Mouse (Mus musculus): ENCODE data around the gene Ghsr. TPM values are rescaled to one million over a fixed set of nuclear protein-coding genes. Genes with fewer than 3 reads are reported as not detected.
A peak's percentile ranks its signal among the peaks of the same experiment; 100 is the strongest.
"Not testable (repeated sequence)": the region's sequence is repeated elsewhere in the genome, so short reads cannot be mapped to it uniquely, and the experiment has no call there.

Ghsr gene
- polyA plus RNA-seq, 1 experiment from 2014 or later = not detected

GRCm38 (mm10) chr3:27359100-27359720, 11.9 kb upstream of the Ghsr start:
- no peaks in the 10 kb centered on the region for H3K9me3 ChIP-seq
- WGBS = 83% methylated on average over 2 of the region's 2 CpGs
- no peak for ATAC-seq (ENCODE audit: insufficient number of reproducible peaks, insufficient read depth, low FRiP score, low TSS enrichment, low read depth)
- H3K4me2 ChIP-seq = no peak overlapping the region
- H3K27ac ChIP-seq = no peak overlapping the region
- no peaks in the 10 kb centered on the region for H3K27me3 ChIP-seq
- no peaks in the 10 kb centered on the region for H3K36me3 ChIP-seq
- H3K4me1 ChIP-seq = no peaks in the 10 kb centered on the region
- no peak overlapping the region for H3K4me3 ChIP-seq
- H3K9ac ChIP-seq = no peak overlapping the region

GRCm38 (mm10) chr3:27370125-27370524, 1.0 kb upstream of the Ghsr start:
- peaks cover 8% of the 10 kb centered on the region for H3K4me1 ChIP-seq
- no peak overlapping the region for H3K27ac ChIP-seq
- no peaks in the 10 kb centered on the region for H3K9me3 ChIP-seq
- no peak overlapping the region for H3K9ac ChIP-seq
- H3K4me3 ChIP-seq = no peak overlapping the region
- peaks cover 68% of the 10 kb centered on the region for H3K27me3 ChIP-seq
- no peaks in the 10 kb centered on the region for H3K36me3 ChIP-seq
- H3K4me2 ChIP-seq = no peak overlapping the region
- WGBS = 4% methylated on average over 10 of the region's 10 CpGs
- no peak for ATAC-seq (ENCODE audit: insufficient number of reproducible peaks, insufficient read depth, low FRiP score, low TSS enrichment, low read depth)

DNA sequence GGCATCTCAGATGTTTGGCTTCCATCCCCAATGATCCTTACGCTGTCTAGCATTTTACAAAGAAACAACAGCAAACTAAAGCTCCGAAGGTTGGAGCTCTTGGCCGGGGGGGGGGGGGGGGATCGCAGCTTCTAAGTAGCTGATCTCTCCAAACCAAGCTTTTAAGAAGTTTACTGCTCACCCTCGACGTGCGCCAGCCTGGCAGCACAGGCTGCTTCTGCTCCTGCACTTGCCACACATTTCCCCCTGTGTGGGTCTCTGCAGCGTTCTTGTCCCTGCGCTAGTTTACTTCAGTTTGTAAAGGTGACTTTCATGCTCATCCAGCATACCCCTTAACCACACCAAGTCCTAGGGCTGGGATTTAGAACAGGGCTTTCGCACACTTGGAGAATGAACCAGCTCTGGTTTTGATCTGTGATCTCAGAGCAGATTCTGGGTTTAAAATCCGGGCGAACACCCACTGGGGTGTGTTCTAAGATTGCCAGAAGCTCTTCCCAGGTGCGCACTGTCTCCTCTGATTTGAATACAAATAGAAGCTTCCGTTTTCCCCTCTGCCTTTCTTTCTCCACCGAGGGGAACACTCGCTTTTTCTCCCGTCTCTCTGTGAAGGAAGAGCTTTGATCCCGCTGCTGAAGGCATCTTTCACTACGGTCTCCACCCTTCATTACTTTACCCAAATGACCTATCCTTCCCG, 422 bp upstream of the Ghsr start:
- H3K4me2 ChIP-seq = peak overlapping the region; percentile 54; the same call in 1 of the 2 replicates
- peaks cover 68% of the 10 kb centered on the region for H3K27me3 ChIP-seq
- no peaks in the 10 kb centered on the region for H3K36me3 ChIP-seq

DNA sequence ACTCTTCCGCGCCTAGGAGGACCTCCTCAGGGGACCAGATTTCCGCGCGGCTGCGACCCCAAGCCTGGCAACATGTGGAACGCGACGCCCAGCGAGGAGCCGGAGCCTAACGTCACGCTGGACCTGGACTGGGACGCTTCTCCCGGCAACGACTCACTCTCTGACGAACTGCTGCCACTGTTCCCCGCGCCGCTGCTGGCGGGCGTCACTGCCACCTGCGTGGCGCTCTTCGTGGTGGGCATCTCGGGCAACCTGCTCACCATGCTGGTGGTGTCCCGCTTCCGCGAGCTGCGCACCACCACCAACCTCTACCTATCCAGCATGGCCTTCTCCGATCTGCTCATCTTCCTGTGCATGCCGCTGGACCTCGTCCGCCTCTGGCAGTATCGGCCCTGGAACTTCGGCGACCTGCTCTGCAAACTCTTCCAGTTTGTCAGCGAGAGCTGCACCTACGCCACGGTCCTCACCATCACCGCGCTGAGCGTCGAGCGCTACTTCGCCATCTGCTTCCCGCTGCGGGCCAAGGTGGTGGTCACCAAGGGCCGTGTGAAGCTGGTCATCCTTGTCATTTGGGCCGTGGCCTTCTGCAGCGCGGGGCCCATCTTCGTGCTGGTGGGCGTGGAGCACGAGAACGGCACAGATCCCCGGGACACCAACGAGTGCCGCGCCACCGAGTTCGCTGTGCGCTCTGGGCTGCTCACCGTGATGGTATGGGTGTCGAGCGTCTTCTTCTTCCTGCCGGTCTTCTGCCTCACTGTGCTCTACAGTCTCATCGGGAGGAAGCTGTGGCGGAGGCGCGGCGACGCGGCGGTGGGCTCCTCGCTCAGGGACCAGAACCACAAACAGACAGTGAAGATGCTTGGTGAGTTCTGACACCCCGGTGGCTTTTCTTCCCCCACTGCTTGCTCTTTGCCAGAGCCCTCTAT, 837 bp downstream of the Ghsr start:
- no peaks in the 10 kb centered on the region for H3K9me3 ChIP-seq
- 0 out of 2 replicates have a peak, but pooled peaks have one; percentile 48 for ATAC-seq (ENCODE audit: insufficient number of reproducible peaks, insufficient read depth, low FRiP score, low TSS enrichment, low read depth)
- H3K4me2 ChIP-seq = peak overlapping the region; percentile 54
- WGBS = under 1% methylated on average over 77 of the region's 77 CpGs
- H3K9ac ChIP-seq = no peak overlapping the region
- H3K36me3 ChIP-seq = no peaks in the 10 kb centered on the region
- no peak overlapping the region for H3K27ac ChIP-seq
- H3K4me3 ChIP-seq = peak overlapping the region; percentile 31
- H3K4me1 ChIP-seq = peaks cover 8% of the 10 kb centered on the region
- peaks cover 68% of the 10 kb centered on the region for H3K27me3 ChIP-seq

More for the DNA sequence above, 422 bp upstream of the Ghsr start:
- WGBS = 2% methylated on average over 20 of the region's 20 CpGs
- peaks cover 8% of the 10 kb centered on the region for H3K4me1 ChIP-seq
- no peak overlapping the region for H3K27ac ChIP-seq
- no peak overlapping the region for H3K9ac ChIP-seq
- no peaks in the 10 kb centered on the region for H3K9me3 ChIP-seq
- no peak for ATAC-seq (ENCODE audit: insufficient number of reproducible peaks, insufficient read depth, low FRiP score, low TSS enrichment, low read depth)
- 0 out of 2 replicates have a peak overlapping the region, but pooled peaks have one; percentile 31 for H3K4me3 ChIP-seq

DNA sequence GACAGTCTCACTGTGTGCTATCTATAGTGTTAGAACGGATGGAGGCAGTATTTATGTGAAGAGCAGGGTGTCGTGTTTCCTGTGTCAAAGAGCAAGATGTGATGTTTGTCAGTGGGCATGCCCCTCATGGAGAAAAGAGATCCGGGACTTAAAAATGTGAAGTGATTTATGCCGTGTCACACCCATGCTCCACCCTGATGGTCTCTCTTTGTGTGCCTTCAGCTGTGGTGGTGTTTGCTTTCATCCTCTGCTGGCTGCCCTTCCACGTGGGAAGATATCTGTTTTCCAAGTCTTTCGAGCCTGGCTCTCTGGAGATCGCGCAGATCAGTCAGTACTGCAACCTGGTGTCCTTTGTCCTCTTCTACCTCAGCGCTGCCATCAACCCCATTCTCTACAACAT, 3.2 kb downstream of the Ghsr start:
- Histone ChIP-seq H3K36me3 (no peaks in the 10 kb centered on the region), H3K4me2 (no peak overlapping the region), H3K27me3 (peaks cover 62% of the 10 kb centered on the region), H3K4me1 (peaks cover 8% of the 10 kb centered on the region), H3K9ac (no peak overlapping the region), H3K4me3 (no peak overlapping the region), H3K9me3 (no peaks in the 10 kb centered on the region), H3K27ac (no peak overlapping the region)
- WGBS = 54% methylated on average over 9 of the region's 9 CpGs
- no peak for ATAC-seq (ENCODE audit: insufficient number of reproducible peaks, insufficient read depth, low FRiP score, low TSS enrichment, low read depth)

- Histone ChIP-seq H3K27ac (no peak overlapping the region), H3K4me3 (no peak overlapping the region), H3K9ac (no peak overlapping the region), H3K4me1 (no peaks in the 10 kb centered on the region), H3K9me3 (no peaks in the 10 kb centered on the region), H3K4me2 (no peak overlapping the region), H3K27me3 (peaks cover 27% of the 10 kb centered on the region), H3K36me3 (no peaks in the 10 kb centered on the region)
- ATAC-seq (ENCODE audit: insufficient number of reproducible peaks, insufficient read depth, low FRiP score, low TSS enrichment, low read depth) = no peak
- WGBS = 72% methylated on average over 4 of the region's 4 CpGs
These were observed 6.8 kb downstream of the Ghsr start for GRCm38 (mm10) chr3:27377935-27378334.

- Histone ChIP-seq H3K36me3 (no peaks in the 10 kb centered on the region), H3K4me3 (no peak overlapping the region), H3K9me3 (no peaks in the 10 kb centered on the region), H3K27ac (no peak overlapping the region), H3K4me2 (no peak overlapping the region), H3K27me3 (no peaks in the 10 kb centered on the region), H3K4me1 (no peaks in the 10 kb centered on the region), H3K9ac (no peak overlapping the region)
- no peak for ATAC-seq (ENCODE audit: insufficient number of reproducible peaks, insufficient read depth, low FRiP score, low TSS enrichment, low read depth)
- WGBS = 56% methylated on average over 3 of the region's 3 CpGs
These were observed 13.7 kb downstream of the Ghsr start for GRCm38 (mm10) chr3:27384836-27385235.

- H3K9me3 ChIP-seq = no peaks in the 10 kb centered on the region
- no peak overlapping the region for H3K27ac ChIP-seq
- H3K27me3 ChIP-seq = no peaks in the 10 kb centered on the region
- H3K9ac ChIP-seq = no peak overlapping the region
- no peak overlapping the region for H3K4me3 ChIP-seq
- ATAC-seq (ENCODE audit: insufficient number of reproducible peaks, insufficient read depth, low FRiP score, low TSS enrichment, low read depth) = no peak
- 87% methylated on average over 1 of the region's 1 CpGs for WGBS
- no peaks in the 10 kb centered on the region for H3K36me3 ChIP-seq
- no peak overlapping the region for H3K4me2 ChIP-seq
- no peaks in the 10 kb centered on the region for H3K4me1 ChIP-seq
These were observed 18.8 kb downstream of the Ghsr start for GRCm38 (mm10) chr3:27389923-27390322.

DNA sequence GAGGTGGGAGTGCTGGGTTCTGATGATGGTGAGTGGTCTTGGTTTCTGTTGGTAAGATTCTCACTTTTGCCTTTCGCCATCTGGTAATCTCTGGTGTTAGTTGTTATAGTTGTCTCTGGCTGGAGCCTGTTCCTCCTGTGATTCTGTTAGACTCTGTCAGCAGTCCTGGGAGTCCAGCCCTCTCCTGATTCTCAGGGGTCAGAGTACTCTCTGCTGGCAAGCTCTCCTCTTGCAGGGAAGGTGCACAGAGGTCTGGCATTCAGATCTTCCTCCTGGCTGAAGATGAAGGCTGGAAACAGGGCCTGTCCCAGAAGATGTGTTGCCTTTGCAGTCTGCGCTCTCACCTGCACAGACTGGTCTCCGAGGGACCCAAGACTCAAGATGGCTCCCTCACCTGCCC, 29.8 kb downstream of the Ghsr start:
- ATAC-seq (ENCODE audit: insufficient number of reproducible peaks, insufficient read depth, low FRiP score, low TSS enrichment, low read depth); H3K4me2 ChIP-seq: not testable (repeated sequence)

GRCm38 (mm10) chr3:27406440-27406839, 35.3 kb downstream of the Ghsr start:
- H3K27ac ChIP-seq = no peak overlapping the region
- no peak overlapping the region for H3K9ac ChIP-seq
- no peaks in the 10 kb centered on the region for H3K27me3 ChIP-seq
- no peak overlapping the region for H3K4me2 ChIP-seq
- H3K9me3 ChIP-seq = no peaks in the 10 kb centered on the region
- no peak for ATAC-seq (ENCODE audit: insufficient number of reproducible peaks, insufficient read depth, low FRiP score, low TSS enrichment, low read depth)
- H3K4me3 ChIP-seq = no peak overlapping the region
- 83% methylated on average over 3 of the region's 3 CpGs for WGBS
- H3K4me1 ChIP-seq = no peaks in the 10 kb centered on the region
- H3K36me3 ChIP-seq = no peaks in the 10 kb centered on the region

More for the DNA sequence above, 29.8 kb downstream of the Ghsr start:
- not testable (repeated sequence) for H3K9ac ChIP-seq, H3K4me3 ChIP-seq, H3K36me3 ChIP-seq, H3K9me3 ChIP-seq, H3K27ac ChIP-seq, H3K4me1 ChIP-seq, H3K27me3 ChIP-seq
- WGBS = 92% methylated on average over 3 of the region's 3 CpGs

GRCm38 (mm10) chr3:27408564-27408963, 37.4 kb downstream of the Ghsr start:
- Histone ChIP-seq H3K4me1 (no peaks in the 10 kb centered on the region), H3K36me3 (no peaks in the 10 kb centered on the region), H3K27ac (no peak overlapping the region), H3K27me3 (no peaks in the 10 kb centered on the region), H3K4me2 (no peak overlapping the region), H3K9me3 (no peaks in the 10 kb centered on the region), H3K9ac (no peak overlapping the region), H3K4me3 (no peak overlapping the region)
- no peak for ATAC-seq (ENCODE audit: insufficient number of reproducible peaks, insufficient read depth, low FRiP score, low TSS enrichment, low read depth)
- 61% methylated on average over 2 of the region's 2 CpGs for WGBS

Measured in embryonic facial prominence, embryonic 13.5 days (tissue).